Mouse (Mus musculus): ENCODE data around the gene Rps6kb2.

DNA sequence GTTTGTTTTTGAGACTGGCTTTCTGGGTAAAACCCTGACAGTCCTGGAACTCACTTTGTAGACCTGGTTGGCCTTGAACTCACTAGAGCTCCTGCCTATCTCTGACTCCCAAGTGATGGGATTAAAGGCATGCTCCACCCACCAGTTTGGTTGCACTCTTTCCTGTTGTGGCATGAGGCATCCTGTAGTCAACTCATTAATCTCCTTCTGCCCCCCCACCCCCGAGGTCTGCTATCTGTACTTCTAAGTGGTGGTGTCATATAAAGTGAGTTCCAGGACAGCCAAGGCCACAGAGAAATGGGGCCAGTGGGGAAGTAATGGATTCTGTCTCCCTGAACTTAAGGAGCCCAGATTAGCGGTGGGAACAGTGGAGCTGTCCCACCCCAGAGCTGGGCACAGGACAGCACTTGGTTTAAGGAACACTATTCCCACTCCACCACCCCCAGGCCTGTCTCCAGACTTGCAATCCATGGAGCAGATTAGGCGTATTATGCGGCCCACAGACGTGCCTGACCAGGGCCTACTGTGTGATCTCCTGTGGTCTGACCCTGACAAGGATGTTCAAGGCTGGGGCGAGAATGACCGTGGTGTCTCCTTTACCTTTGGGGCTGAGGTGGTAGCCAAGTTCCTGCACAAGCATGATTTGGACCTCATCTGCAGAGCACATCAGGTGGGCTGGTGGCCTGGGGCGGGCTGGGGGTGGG is 31.0 kb upstream of the Rps6kb2 start:
- no peak for TF ChIP-seq CTCF (IDR thresholded peaks at IDR 0.05; ENCODE audit: low read depth)
- TF ChIP-seq EP300 (IDR thresholded peaks at IDR 0.05; ENCODE audit: low read depth), result no peak
